Mouse (Mus musculus): Measurements from ENCODE around the gene 0610009B22Rik. TPM values are rescaled to one million over a fixed set of nuclear protein-coding genes. Genes with fewer than 3 reads are reported as not detected.
"Not testable (repeated sequence)": the region's sequence is repeated elsewhere in the genome, so short reads cannot be mapped to it uniquely, and the experiment has no call there.

0610009B22Rik gene
- polyA plus RNA-seq (2015; fragmentation: Nextera tagmentation; extraction: Ambion mirVana): 61.9 and 66.5 TPM in 2 replicates

GRCm38 (mm10) chr11:51688330-51689328 lies at the start of gene 0610009B22Rik:
Gene 0610009B22Rik (minus strand): TSS chr11:51688874.
- H3K36me3 ChIP-seq (replicated peaks; ENCODE audit: insufficient read depth, low read length): peaks cover 5% of the 10 kb centered on the region
- H3K4me3 ChIP-seq (ENCODE audit: low read depth, low read length): peak within 1 kb of the TSS; percentile 79
- peak within 1 kb of the TSS; percentile 90 for H3K9ac ChIP-seq (replicated peaks)
- DNase-seq (peak; percentile 100), ATAC-seq (peak; percentile 98)
- no peaks in the 10 kb centered on the region for H3K9me3 ChIP-seq (ENCODE audit: low read length)
- H3K4me2 ChIP-seq (ENCODE audit: low read depth, low read length): peak within 1 kb of the TSS; percentile 88
- H3K27ac ChIP-seq (ENCODE audit: low read depth): peak within 1 kb of the TSS; percentile 98
- TF ChIP-seq EP300 (IDR thresholded peaks at IDR 0.05; ENCODE audit: low read depth): no peak; the same call in 1 of the 2 replicates
- H3K27me3 ChIP-seq (ENCODE audit: insufficient read depth, low read length): no peaks in the 10 kb centered on the region
- WGBS (ENCODE audit: insufficient replicate concordance): under 1% methylated on average over 60 of the region's 60 CpGs
- peaks cover 10% of the 10 kb centered on the region for H3K4me1 ChIP-seq (ENCODE audit: insufficient read depth)

GRCm38 (mm10) chr11:51734218-51734617 lies 45.5 kb upstream of the 0610009B22Rik start:
- H3K4me2 ChIP-seq (ENCODE audit: low read depth, low read length); H3K4me1 ChIP-seq (ENCODE audit: insufficient read depth); H3K9ac ChIP-seq (replicated peaks); ATAC-seq; H3K4me3 ChIP-seq (ENCODE audit: low read depth, low read length); H3K27me3 ChIP-seq (ENCODE audit: insufficient read depth, low read length); DNase-seq; H3K9me3 ChIP-seq (ENCODE audit: low read length); H3K27ac ChIP-seq (ENCODE audit: low read depth): not testable (repeated sequence)
- H3K36me3 ChIP-seq (replicated peaks; ENCODE audit: insufficient read depth, low read length): peaks cover 44% of the 10 kb centered on the region
- WGBS (ENCODE audit: insufficient replicate concordance): 89% methylated on average over 12 of the region's 13 CpGs

- no peaks in the 10 kb centered on the region for H3K27me3 ChIP-seq (ENCODE audit: insufficient read depth, low read length)
- H3K4me1 ChIP-seq (ENCODE audit: insufficient read depth): no peaks in the 10 kb centered on the region
- ATAC-seq (no peak), DNase-seq (no peak)
- H3K9ac ChIP-seq (replicated peaks): no peak overlapping the region
- no peak overlapping the region for H3K4me2 ChIP-seq (ENCODE audit: low read depth, low read length)
- 52% methylated on average over 1 of the region's 1 CpGs for WGBS (ENCODE audit: insufficient replicate concordance)
- no peak overlapping the region for H3K27ac ChIP-seq (ENCODE audit: low read depth)
- peaks cover 44% of the 10 kb centered on the region for H3K36me3 ChIP-seq (replicated peaks; ENCODE audit: insufficient read depth, low read length)
- H3K9me3 ChIP-seq (ENCODE audit: low read length): no peaks in the 10 kb centered on the region
- TF ChIP-seq EP300 (IDR thresholded peaks at IDR 0.05; ENCODE audit: low read depth) (no peak), CTCF (IDR thresholded peaks at IDR 0.05; ENCODE audit: low read depth) (no peak)
- no peak overlapping the region for H3K4me3 ChIP-seq (ENCODE audit: low read depth, low read length)
Observed at GRCm38 (mm10) chr11:51732883-51733282, 44.2 kb upstream of the 0610009B22Rik start.

GRCm38 (mm10) chr11:51721066-51721465 lies 32.4 kb upstream of the 0610009B22Rik start:
- Histone ChIP-seq H3K9ac (replicated peaks) (no peak overlapping the region), H3K4me1 (ENCODE audit: insufficient read depth) (no peaks in the 10 kb centered on the region), H3K36me3 (replicated peaks; ENCODE audit: insufficient read depth, low read length) (peaks cover 59% of the 10 kb centered on the region), H3K27ac (ENCODE audit: low read depth) (no peak overlapping the region), H3K9me3 (ENCODE audit: low read length) (no peaks in the 10 kb centered on the region), H3K27me3 (ENCODE audit: insufficient read depth, low read length) (no peaks in the 10 kb centered on the region), H3K4me3 (ENCODE audit: low read depth, low read length) (no peak overlapping the region), H3K4me2 (ENCODE audit: low read depth, low read length) (no peak overlapping the region)
- no peak for TF ChIP-seq CTCF (IDR thresholded peaks at IDR 0.05; ENCODE audit: low read depth)
- TF ChIP-seq EP300 (IDR thresholded peaks at IDR 0.05; ENCODE audit: low read depth): no peak
- no peak for DNase-seq
- WGBS (ENCODE audit: insufficient replicate concordance): 88% methylated on average over 11 of the region's 11 CpGs
- ATAC-seq: no peak

- Histone ChIP-seq H3K9ac (replicated peaks) (no peak overlapping the region), H3K9me3 (ENCODE audit: low read length) (no peaks in the 10 kb centered on the region), H3K4me2 (ENCODE audit: low read depth, low read length) (no peak overlapping the region), H3K4me3 (ENCODE audit: low read depth, low read length) (no peak overlapping the region), H3K4me1 (ENCODE audit: insufficient read depth) (no peaks in the 10 kb centered on the region), H3K27me3 (ENCODE audit: insufficient read depth, low read length) (no peaks in the 10 kb centered on the region), H3K36me3 (replicated peaks; ENCODE audit: insufficient read depth, low read length) (peaks cover 57% of the 10 kb centered on the region), H3K27ac (ENCODE audit: low read depth) (no peak overlapping the region)
- DNase-seq: no peak
- ATAC-seq: no peak
- 95% methylated on average over 13 of the region's 13 CpGs for WGBS (ENCODE audit: insufficient replicate concordance)
- TF ChIP-seq CTCF (IDR thresholded peaks at IDR 0.05; ENCODE audit: low read depth) (no peak), EP300 (IDR thresholded peaks at IDR 0.05; ENCODE audit: low read depth) (no peak)
Observed at GRCm38 (mm10) chr11:51707080-51707479, 18.4 kb upstream of the 0610009B22Rik start.

GRCm38 (mm10) chr11:51706451-51706850 lies 17.8 kb upstream of the 0610009B22Rik start:
- DNase-seq (no peak), ATAC-seq (no peak)
- H3K27ac ChIP-seq (ENCODE audit: low read depth): no peak overlapping the region
- H3K27me3 ChIP-seq (ENCODE audit: insufficient read depth, low read length): no peaks in the 10 kb centered on the region
- TF ChIP-seq EP300 (IDR thresholded peaks at IDR 0.05; ENCODE audit: low read depth): no peak
- no peak for TF ChIP-seq CTCF (IDR thresholded peaks at IDR 0.05; ENCODE audit: low read depth)
- no peak overlapping the region for H3K4me3 ChIP-seq (ENCODE audit: low read depth, low read length)
- H3K4me2 ChIP-seq (ENCODE audit: low read depth, low read length): no peak overlapping the region
- no peak overlapping the region for H3K9ac ChIP-seq (replicated peaks)
- 95% methylated on average over 10 of the region's 10 CpGs for WGBS (ENCODE audit: insufficient replicate concordance)
- no peaks in the 10 kb centered on the region for H3K4me1 ChIP-seq (ENCODE audit: insufficient read depth)
- no peaks in the 10 kb centered on the region for H3K9me3 ChIP-seq (ENCODE audit: low read length)
- peaks cover 58% of the 10 kb centered on the region for H3K36me3 ChIP-seq (replicated peaks; ENCODE audit: insufficient read depth, low read length)
